Mouse (Mus musculus) megakaryocyte, embryonic 14.5 days (primary cell): Measurements from ENCODE around the gene Gkap1.

Experiments used
- FLI1 ChIP-seq: IDR thresholded peaks from 2 replicates; pipeline ENCODE4 v1.6.1; 2012; ENCODE audit warnings: low read length, inconsistent platforms, mixed read lengths
- GATA1 ChIP-seq: IDR thresholded peaks from 3 replicates; pipeline ENCODE4 v1.6.1; 2012; ENCODE audit warnings: mixed read lengths, low read length, inconsistent platforms, borderline replicate concordance

- TF ChIP-seq GATA1, result no peak
- TF ChIP-seq FLI1, result no peak
These were observed 69.4 kb downstream of the Gkap1 start for GRCm38 (mm10) chr13:58206084-58206483.
